15 mouse cellular contexts compared by ENCODE assay signal in genomic region chr7:139436951-139437350, GRCm38 (mm10).
"Had no signal": no experiment of that assay in that cellular context is flagged by ENCODE, and none has a peak within 500 bp of the region (broad histone marks: within the 10 kb centered on the region; RNA-seq: fewer than 3 reads in every experiment).

No protein-coding gene starts in this region.

- H3K4me2 ChIP-seq: kidney, embryonic 15.5 days; liver, embryonic 11.5 days; midbrain, embryonic 11.5 days had no signal

- H3K9ac ChIP-seq: kidney, embryonic 15.5 days; liver, embryonic 14.5 days had no signal

- H3K9me3 ChIP-seq: kidney, embryonic 15.5 days had no signal

- H3K36me3 ChIP-seq: kidney, embryonic 15.5 days had no signal

- H3K27ac ChIP-seq: kidney, embryonic 15.5 days; left cerebral cortex, adult 2 months; liver, embryonic 14.5 days had no signal

- DNase-seq: kidney, adult 8-10 months; kidney, postnatal 10 days; kidney, postnatal 36 days; layer of hippocampus, postnatal 36 days; lung, adult 2 months; lung, postnatal 10 days; lung, postnatal 4 days; midbrain, embryonic 14.5 days; thymus, adult 18-20 months; thymus, postnatal 36 days had no signal

- H3K27me3 ChIP-seq: kidney, embryonic 15.5 days had no signal

- H3K4me3 ChIP-seq: kidney, embryonic 15.5 days; left cerebral cortex, adult 2 months had no signal
